Mouse (Mus musculus) MEL (cell line): ENCODE data around the gene Nefh. TPM values are rescaled to one million over a fixed set of nuclear protein-coding genes. Genes with fewer than 3 reads are reported as not detected.
A peak's percentile ranks its signal among the peaks of the same experiment; 100 is the strongest.

Source experiments
- DNase-seq: peaks from one replicate; pipeline ENCODE4 v3.0.0; 2011; ENCODE audit warnings: low read depth, low spot score
- H3K27ac ChIP-seq: 2 replicates; pipeline ENCODE4 v1.5.1; 2012; ENCODE audit warnings: low read depth, mild to moderate bottlenecking, control low read depth, low read length, moderate library complexity; ENCODE audit not compliant: control insufficient read depth
- H3K27me3 ChIP-seq, 2 experiments: fragments of 150-350 bp in 1 of 2; sonication (generic) in 1 of 2; 2 replicates each; pipeline ENCODE4 v1.6.1; 2012; ENCODE audit warnings: low read length in 2 of 2, mild to moderate bottlenecking in 2 of 2, improper control_type of control experiment in 1 of 2, moderate library complexity in 1 of 2; ENCODE audit not compliant: insufficient read depth in 2 of 2, control insufficient read depth in 1 of 2
- H3K36me3 ChIP-seq, 2 experiments: 2 replicates each; pipeline ENCODE4 v1.6.1; 2012 to 2014; ENCODE audit warnings: low read length in 2 of 2, improper control_type of control experiment in 1 of 2, inconsistent platforms in 1 of 2, mild to moderate bottlenecking in 1 of 2; ENCODE audit not compliant: insufficient read depth in 2 of 2, control insufficient read depth in 1 of 2
- H3K4me1 ChIP-seq, 2 experiments: fragments of 150-350 bp in 1 of 2; sonication (generic) in 1 of 2; 2 replicates each; pipeline ENCODE4 v1.6.1; 2012; ENCODE audit warnings: low read length in 2 of 2, improper control_type of control experiment in 1 of 2, mild to moderate bottlenecking in 1 of 2; ENCODE audit not compliant: insufficient read depth in 2 of 2, control insufficient read depth in 1 of 2
- H3K4me3 ChIP-seq, 2 experiments: fragments of 150-350 bp in 1 of 2; sonication (generic) in 1 of 2; 2 replicates each; pipeline ENCODE4 v1.5.1; 2012; ENCODE audit warnings: low read depth in 2 of 2, low read length in 2 of 2, mild to moderate bottlenecking in 2 of 2, moderate library complexity in 2 of 2, control low read depth in 1 of 2, improper control_type of control experiment in 1 of 2; ENCODE audit not compliant: control insufficient read depth in 1 of 2, insufficient read depth in 1 of 2
- H3K79me2 ChIP-seq: 2 replicates; pipeline ENCODE4 v1.6.1; 2012; ENCODE audit warnings: mild to moderate bottlenecking, low read length, moderate library complexity; ENCODE audit not compliant: control insufficient read depth, poor library complexity, insufficient read depth
- H3K9ac ChIP-seq: 2 replicates; pipeline ENCODE4 v1.6.1; 2012; ENCODE audit warnings: low read depth, mild to moderate bottlenecking, control low read depth, low read length, moderate library complexity; ENCODE audit not compliant: control insufficient read depth, poor library complexity, severe bottlenecking
- H3K9me3 ChIP-seq: fragments of 150-350 bp; sonication (generic); replicated peaks from 2 replicates; pipeline ENCODE4 v1.6.1; 2012; ENCODE audit warnings: mild to moderate bottlenecking, low read length, improper control_type of control experiment, moderate library complexity; ENCODE audit not compliant: insufficient read depth
- CHD1 ChIP-seq: IDR thresholded peaks from 2 replicates; pipeline ENCODE4 v1.6.1; 2012; ENCODE audit warnings: low read depth, mild to moderate bottlenecking, inconsistent platforms, low read length, improper control_type of control experiment
- CHD2 ChIP-seq: IDR thresholded peaks from 2 replicates; pipeline ENCODE4 v1.6.1; 2011; ENCODE audit warnings: low read length, improper control_type of control experiment
- CTCF ChIP-seq, 3 experiments: IDR thresholded peaks in 2 of 3; conservative IDR thresholded peaks in 1 of 3; 2 replicates each; pipeline ENCODE4 v1.5.1; 2011 to 2012; ENCODE audit warnings: low read length in 3 of 3, low read depth in 2 of 3, mild to moderate bottlenecking in 2 of 3, improper control_type of control experiment in 1 of 3, inconsistent platforms in 1 of 3, mixed read lengths in 1 of 3, moderate library complexity in 1 of 3; ENCODE audit not compliant: control insufficient read depth in 1 of 3, insufficient read depth in 1 of 3, poor library complexity in 1 of 3, severe bottlenecking in 1 of 3
- ELF1 ChIP-seq: IDR thresholded peaks from 2 replicates; pipeline ENCODE4 v1.6.1; 2014; ENCODE audit warnings: low read depth, mild to moderate bottlenecking, inconsistent platforms, low read length, improper control_type of control experiment, moderate library complexity
- ETS1 ChIP-seq: IDR thresholded peaks from 2 replicates; pipeline ENCODE4 v1.6.1; 2012; ENCODE audit warnings: low read depth, mild to moderate bottlenecking, inconsistent platforms, low read length, improper control_type of control experiment, moderate library complexity
- GABPA ChIP-seq: IDR thresholded peaks from 2 replicates; pipeline ENCODE4 v1.6.1; 2012; ENCODE audit warnings: low read depth, mild to moderate bottlenecking, inconsistent platforms, low read length, improper control_type of control experiment, moderate library complexity
- GATA1 ChIP-seq: IDR thresholded peaks from 2 replicates; pipeline ENCODE4 v1.6.1; 2011; ENCODE audit warnings: low read depth, low read length, improper control_type of control experiment
- HCFC1 ChIP-seq: IDR thresholded peaks from 2 replicates; pipeline ENCODE4 v1.6.1; 2012; ENCODE audit warnings: low read depth, mild to moderate bottlenecking, inconsistent platforms, low read length, improper control_type of control experiment, moderate library complexity
- MAFK ChIP-seq: IDR thresholded peaks from 2 replicates; pipeline ENCODE4 v1.6.1; 2011; ENCODE audit warnings: low read depth, mild to moderate bottlenecking, low read length, improper control_type of control experiment, borderline replicate concordance
- MAX ChIP-seq: IDR thresholded peaks from 2 replicates; pipeline ENCODE4 v1.6.1; 2011; ENCODE audit warnings: low read length, improper control_type of control experiment
- MEF2A ChIP-seq: IDR thresholded peaks from 2 replicates; pipeline ENCODE4 v1.6.1; 2014; ENCODE audit warnings: low read depth, mild to moderate bottlenecking, inconsistent platforms, low read length, improper control_type of control experiment; ENCODE audit not compliant: poor library complexity, insufficient replicate concordance, severe bottlenecking; ENCODE audit errors: extremely low read depth
- MYC ChIP-seq: IDR thresholded peaks from 2 replicates; pipeline ENCODE4 v1.6.1; 2011; ENCODE audit warnings: low read depth, mild to moderate bottlenecking, low read length, improper control_type of control experiment, moderate library complexity
- NELFE ChIP-seq: IDR thresholded peaks from 2 replicates; pipeline ENCODE4 v1.6.1; 2011; ENCODE audit warnings: low read depth, low read length, improper control_type of control experiment
- NRF1 ChIP-seq: IDR thresholded peaks from 2 replicates; pipeline ENCODE4 v1.6.1; 2014; ENCODE audit warnings: low read depth, mild to moderate bottlenecking, inconsistent platforms, low read length, improper control_type of control experiment, moderate library complexity; ENCODE audit not compliant: poor library complexity, insufficient read depth, severe bottlenecking
- POLR2A ChIP-seq, 2 experiments: IDR thresholded peaks; 2 replicates each; pipeline ENCODE4 v1.6.1; 2011 to 2012; ENCODE audit warnings: low read length in 2 of 2, mild to moderate bottlenecking in 2 of 2, control low read depth in 1 of 2, improper control_type of control experiment in 1 of 2, low read depth in 1 of 2, moderate library complexity in 1 of 2; ENCODE audit not compliant: control insufficient read depth in 1 of 2, insufficient read depth in 1 of 2, poor library complexity in 1 of 2
- RAD21 ChIP-seq: IDR thresholded peaks from 2 replicates; pipeline ENCODE4 v1.6.1; 2011; ENCODE audit warnings: mild to moderate bottlenecking, low read depth, low read length, improper control_type of control experiment
- RCOR1 ChIP-seq: IDR thresholded peaks from 2 replicates; pipeline ENCODE4 v1.6.1; 2012; ENCODE audit warnings: low read depth, mild to moderate bottlenecking, inconsistent platforms, low read length, improper control_type of control experiment
- SMC3 ChIP-seq: IDR thresholded peaks from 2 replicates; pipeline ENCODE4 v1.6.1; 2011; ENCODE audit warnings: low read depth, low read length, improper control_type of control experiment
- TAL1 ChIP-seq: IDR thresholded peaks from 2 replicates; pipeline ENCODE4 v1.6.1; 2012; ENCODE audit warnings: mild to moderate bottlenecking, inconsistent platforms, low read length, moderate library complexity, mixed read lengths
- TCF12 ChIP-seq: IDR thresholded peaks from 2 replicates; pipeline ENCODE4 v1.6.1; 2014; ENCODE audit warnings: low read depth, mild to moderate bottlenecking, inconsistent platforms, low read length, improper control_type of control experiment, moderate library complexity
- UBTF ChIP-seq: IDR thresholded peaks from 2 replicates; pipeline ENCODE4 v1.6.1; 2012; ENCODE audit warnings: low read depth, mild to moderate bottlenecking, inconsistent platforms, low read length, improper control_type of control experiment, moderate library complexity, borderline replicate concordance; ENCODE audit not compliant: insufficient read depth
- ZMIZ1 ChIP-seq: IDR thresholded peaks from 2 replicates; pipeline ENCODE4 v1.6.1; 2012; ENCODE audit warnings: low read depth, mild to moderate bottlenecking, inconsistent platforms, low read length, improper control_type of control experiment, moderate library complexity
- polyA plus RNA-seq, 2 experiments: library from polyadenylated mRNA; stranded (reverse) in 1 of 2; unstranded in 1 of 2; fragments of >175 nt in 1 of 2; fragments of >200 nt in 1 of 2; gene quantifications; 2 replicates each; pipeline versions ENCODE4 v1.2.1 to v1.2.4; 2012; ENCODE audit warnings: low replicate concordance in 2 of 2, low read depth in 1 of 2; ENCODE audit not compliant: insufficient read length in 2 of 2, insufficient read depth in 1 of 2, missing spikeins in 1 of 2
- total RNA-seq: library from RNA; depleted of rRNA; stranded (reverse); fragments of 300-350 nt; gene quantifications from 2 replicates; pipeline ENCODE4 v1.2.3, GENCODE M21; 2012

Nefh gene
- total and polyA plus RNA-seq, 3 experiments: 0.03 TPM; not detected in 2

GRCm38 (mm10) chr11:4963099-4963808 lies 15.4 kb upstream of the Nefh start:
- H3K4me3 ChIP-seq: no peak overlapping the region
- TF ChIP-seq RAD21 (no peak), GABPA (no peak), CHD1 (no peak), ELF1 (no peak), ZMIZ1 (no peak), ETS1 (no peak), MYC (no peak), NELFE (no peak), HCFC1 (no peak)
- TF ChIP-seq, all 39 proteins: peak for 0
- DNase-seq: no peak
- no peaks in the 10 kb centered on the region for H3K79me2 ChIP-seq
- peaks cover 0 to 15% of the 10 kb centered on the region in 2 experiments; a peak in 2 of 4 replicates for H3K36me3 ChIP-seq
- H3K9me3 ChIP-seq: no peaks in the 10 kb centered on the region
- H3K27me3 ChIP-seq: no peaks in the 10 kb centered on the region; a peak in 1 of 4 replicates
- no peak overlapping the region for H3K9ac ChIP-seq
- no peak overlapping the region for H3K27ac ChIP-seq
- H3K4me1 ChIP-seq: peaks cover 14 to 16% of the 10 kb centered on the region in 2 experiments

GRCm38 (mm10) chr11:4953918-4954317 lies 6.1 kb upstream of the Nefh start:
- no peak overlapping the region for H3K27ac ChIP-seq
- no peaks in the 10 kb centered on the region for H3K36me3 ChIP-seq
- peaks cover 0 to 2% of the 10 kb centered on the region in 2 experiments; a peak in 3 of 4 replicates for H3K27me3 ChIP-seq
- DNase-seq: peak; percentile 50
- H3K9me3 ChIP-seq: no peaks in the 10 kb centered on the region
- H3K4me3 ChIP-seq: no peak overlapping the region
- H3K79me2 ChIP-seq: no peaks in the 10 kb centered on the region
- no peaks in the 10 kb centered on the region; a peak in 1 of 4 replicates for H3K4me1 ChIP-seq
- no peak overlapping the region for H3K9ac ChIP-seq
- TF ChIP-seq MAFK (no peak), RAD21 (no peak), POLR2A (IDR thresholded peaks at IDR 0.05; ENCODE audit: control insufficient read depth in 1 of 2, insufficient read depth in 1 of 2, low read depth in 1 of 2, low read length in 2 of 2, poor library complexity in 1 of 2) (no peak), MEF2A (no peak), CHD2 (no peak), CTCF (IDR thresholded peaks at IDR 0.05 in 2 of 3, conservative IDR thresholded peaks at IDR 0.05 in 1 of 3; ENCODE audit: control insufficient read depth in 1 of 3, insufficient read depth in 1 of 3, low read depth in 2 of 3, low read length in 3 of 3, poor library complexity in 1 of 3, severe bottlenecking in 1 of 3) (no peak), MAX (no peak), ZMIZ1 (no peak), TCF12 (no peak), NRF1 (no peak), TAL1 (no peak), UBTF (no peak), MYC (no peak), RCOR1 (no peak), SMC3 (no peak), GATA1 (no peak), ETS1 (no peak)
